Mouse (Mus musculus): ENCODE measurements around the gene Mrpl18. TPM values are rescaled to one million over a fixed set of nuclear protein-coding genes. Genes with fewer than 3 reads are reported as not detected.

The Mrpl18 gene
- polyA plus RNA-seq, 2 experiments = 55.4 to 107 TPM

DNA sequence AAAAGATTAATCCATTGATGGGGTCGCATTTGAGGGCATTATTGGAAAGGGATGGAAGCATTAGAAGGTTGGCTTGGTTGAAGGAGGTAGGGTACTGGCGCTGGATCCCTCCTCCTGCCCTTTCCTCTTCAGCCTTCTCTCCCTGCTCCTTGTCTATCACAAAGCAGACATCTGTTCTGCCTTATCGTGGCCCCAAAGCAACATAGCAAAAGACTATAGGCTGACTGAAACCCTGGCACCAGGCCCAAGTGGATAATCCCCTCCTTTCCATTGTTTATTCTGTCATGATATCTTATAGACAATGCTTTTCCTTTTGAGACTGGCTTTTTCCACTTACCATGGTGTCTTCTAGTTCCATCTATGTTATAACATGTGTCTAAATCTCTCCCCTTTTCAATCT is 50.7 kb downstream of the Mrpl18 start:
- no peak overlapping the region for H3K9ac ChIP-seq (replicated peaks)
- H3K4me3 ChIP-seq (ENCODE audit: insufficient read depth in 1 of 2, low read depth in 2 of 2, low read length in 2 of 2) = no peak overlapping the region
- H3K27ac ChIP-seq = no peak overlapping the region
- DNase-seq (ENCODE audit: low read depth in 3 of 3, low spot score in 3 of 3) (no peak), ATAC-seq (ENCODE audit: insufficient read depth) (no peak)
- H3K27me3 ChIP-seq (ENCODE audit: control insufficient read depth, insufficient read depth, low read length) = no peaks in the 10 kb centered on the region
- no peaks in the 10 kb centered on the region for H3K4me1 ChIP-seq (replicated peaks; ENCODE audit: control insufficient read depth in 2 of 2, insufficient read depth in 2 of 2, low read length in 1 of 2)
- no peaks in the 10 kb centered on the region for H3K36me3 ChIP-seq (replicated peaks; ENCODE audit: control insufficient read depth, insufficient read depth, low read depth)
- no peaks in the 10 kb centered on the region for H3K9me3 ChIP-seq (ENCODE audit: control insufficient read depth, low read length)
- 48% methylated on average over 3 of the region's 3 CpGs for WGBS (ENCODE audit: insufficient replicate concordance)
- no peak overlapping the region for H3K4me2 ChIP-seq (ENCODE audit: low read depth)
- TF ChIP-seq EP300 (IDR thresholded peaks at IDR 0.05; ENCODE audit: low read depth) = no peak
- TF ChIP-seq CTCF (IDR thresholded peaks at IDR 0.05; ENCODE audit: low read depth) = no peak

DNA sequence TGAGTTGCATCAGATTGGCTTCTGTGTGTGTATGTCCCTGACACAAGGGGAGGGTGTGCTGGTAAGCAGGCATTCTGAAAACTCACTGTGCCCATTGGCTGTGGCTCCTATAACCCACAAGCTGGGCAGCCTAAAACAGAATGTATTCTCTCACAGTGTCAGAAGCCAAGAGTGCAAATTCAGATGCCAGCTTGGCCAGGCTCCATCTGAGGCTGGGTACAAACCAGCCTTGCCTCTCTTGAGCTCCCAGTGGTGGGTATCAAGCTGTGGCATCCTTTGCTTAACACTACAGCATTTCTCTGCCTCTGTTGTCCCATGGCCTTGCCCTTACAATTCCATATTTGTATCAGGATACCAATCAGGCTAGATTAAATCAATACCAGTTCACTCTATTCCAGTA is 52.0 kb downstream of the Mrpl18 start:
- H3K4me3 ChIP-seq (ENCODE audit: insufficient read depth in 1 of 2, low read depth in 2 of 2, low read length in 2 of 2) = no peak overlapping the region
- H3K4me1 ChIP-seq (replicated peaks; ENCODE audit: control insufficient read depth in 2 of 2, insufficient read depth in 2 of 2, low read length in 1 of 2) = no peaks in the 10 kb centered on the region
- no peak overlapping the region for H3K9ac ChIP-seq (replicated peaks)
- no peak for TF ChIP-seq EP300 (IDR thresholded peaks at IDR 0.05; ENCODE audit: low read depth)
- TF ChIP-seq CTCF (IDR thresholded peaks at IDR 0.05; ENCODE audit: low read depth) = no peak
- no peak overlapping the region for H3K27ac ChIP-seq
- DNase-seq (ENCODE audit: low read depth in 3 of 3, low spot score in 3 of 3) (no peak), ATAC-seq (ENCODE audit: insufficient read depth) (no peak)
- H3K27me3 ChIP-seq (ENCODE audit: control insufficient read depth, insufficient read depth, low read length) = no peaks in the 10 kb centered on the region
- H3K4me2 ChIP-seq (ENCODE audit: low read depth) = no peak overlapping the region
- no peaks in the 10 kb centered on the region for H3K36me3 ChIP-seq (replicated peaks; ENCODE audit: control insufficient read depth, insufficient read depth, low read depth)
- no peaks in the 10 kb centered on the region for H3K9me3 ChIP-seq (ENCODE audit: control insufficient read depth, low read length)

Small RNA genes lying within 50 kb of the gene (microRNA-seq; reads per million reads assigned to microRNA genes)
- not detected for gene Gm24085

Other genes starting within 250 kb of the Mrpl18 start
- not detected in 2 replicates for gene Slc22a1, start 240.5 kb downstream of the Mrpl18 start, polyA plus RNA-seq (2012; rRNA removed)
- 0.11 TPM in 1 of 2 replicates, not detected in the other for gene Slc22a1, start 240.5 kb downstream of the Mrpl18 start, polyA plus RNA-seq (2014; fragmentation: Nextera tagmentation; extraction: Ambion mirVana)
- gene Igf2r, start 146.7 kb downstream of the Mrpl18 start, polyA plus RNA-seq (2012; rRNA removed) = 9.5 and 12.6 TPM in 2 replicates
- gene Igf2r, start 146.7 kb downstream of the Mrpl18 start, polyA plus RNA-seq (2014; fragmentation: Nextera tagmentation; extraction: Ambion mirVana) = 12.8 and 14.8 TPM in 2 replicates
- 0.08 and 0.16 TPM in 2 replicates for gene Mas1, start 48.2 kb downstream of the Mrpl18 start, polyA plus RNA-seq (2012; rRNA removed)
- not detected in 2 replicates for gene Mas1, start 48.2 kb downstream of the Mrpl18 start, polyA plus RNA-seq (2014; fragmentation: Nextera tagmentation; extraction: Ambion mirVana)
- gene Mrgprh, start 40.3 kb downstream of the Mrpl18 start, polyA plus RNA-seq (2012; rRNA removed) = not detected in 2 replicates
- gene Mrgprh, start 40.3 kb downstream of the Mrpl18 start, polyA plus RNA-seq (2014; fragmentation: Nextera tagmentation; extraction: Ambion mirVana) = not detected in 2 replicates
- 0.38 and 0.44 TPM in 2 replicates for gene Pnldc1, start 6.1 kb downstream of the Mrpl18 start, polyA plus RNA-seq (2012; rRNA removed)
- 0.15 and 0.50 TPM in 2 replicates for gene Pnldc1, start 6.1 kb downstream of the Mrpl18 start, polyA plus RNA-seq (2014; fragmentation: Nextera tagmentation; extraction: Ambion mirVana)
- 68.1 and 110 TPM in 2 replicates for gene Tcp1, start 644 bp downstream of the Mrpl18 start, polyA plus RNA-seq (2012; rRNA removed)
- gene Tcp1, start 644 bp downstream of the Mrpl18 start, polyA plus RNA-seq (2014; fragmentation: Nextera tagmentation; extraction: Ambion mirVana) = 249 and 251 TPM in 2 replicates
- gene Acat3, start 24.3 kb upstream of the Mrpl18 start, polyA plus RNA-seq (2012; rRNA removed) = 2.8 and 3.9 TPM in 2 replicates
- gene Acat3, start 24.3 kb upstream of the Mrpl18 start, polyA plus RNA-seq (2014; fragmentation: Nextera tagmentation; extraction: Ambion mirVana) = 3.9 and 4.4 TPM in 2 replicates
- 29.2 and 36.3 TPM in 2 replicates for gene Acat2, start 44.4 kb upstream of the Mrpl18 start, polyA plus RNA-seq (2012; rRNA removed)
- gene Acat2, start 44.4 kb upstream of the Mrpl18 start, polyA plus RNA-seq (2014; fragmentation: Nextera tagmentation; extraction: Ambion mirVana) = 55.4 and 59.3 TPM in 2 replicates
- 13.3 and 24.5 TPM in 2 replicates for gene Wtap, start 77.8 kb upstream of the Mrpl18 start, polyA plus RNA-seq (2012; rRNA removed)
- 51.9 and 54.6 TPM in 2 replicates for gene Wtap, start 77.8 kb upstream of the Mrpl18 start, polyA plus RNA-seq (2014; fragmentation: Nextera tagmentation; extraction: Ambion mirVana)
- gene Sod2, start 90.5 kb upstream of the Mrpl18 start, polyA plus RNA-seq (2012; rRNA removed) = 40.4 and 105 TPM in 2 replicates
- gene Sod2, start 90.5 kb upstream of the Mrpl18 start, polyA plus RNA-seq (2014; fragmentation: Nextera tagmentation; extraction: Ambion mirVana) = 135 and 136 TPM in 2 replicates
- not detected in 2 replicates for gene Gpr31b, start 136.0 kb upstream of the Mrpl18 start, polyA plus RNA-seq (2012; rRNA removed)
- 0.11 TPM in 1 of 2 replicates, not detected in the other for gene Gpr31b, start 136.0 kb upstream of the Mrpl18 start, polyA plus RNA-seq (2014; fragmentation: Nextera tagmentation; extraction: Ambion mirVana)
- gene Tcp10b, start 144.8 kb upstream of the Mrpl18 start, polyA plus RNA-seq (2012; rRNA removed) = 0.10 TPM in 1 of 2 replicates, not detected in the other
- not detected in 2 replicates for gene Tcp10b, start 144.8 kb upstream of the Mrpl18 start, polyA plus RNA-seq (2014; fragmentation: Nextera tagmentation; extraction: Ambion mirVana)
- gene Unc93a, start 215.5 kb upstream of the Mrpl18 start, polyA plus RNA-seq (2012; rRNA removed) = not detected in 2 replicates
- gene Unc93a, start 215.5 kb upstream of the Mrpl18 start, polyA plus RNA-seq (2014; fragmentation: Nextera tagmentation; extraction: Ambion mirVana) = not detected in 2 replicates

Measured in liver, embryonic 14.5 days (tissue).